Comparison of ENCODE assay signal across 35 mouse cellular contexts in the genomic region with DNA sequence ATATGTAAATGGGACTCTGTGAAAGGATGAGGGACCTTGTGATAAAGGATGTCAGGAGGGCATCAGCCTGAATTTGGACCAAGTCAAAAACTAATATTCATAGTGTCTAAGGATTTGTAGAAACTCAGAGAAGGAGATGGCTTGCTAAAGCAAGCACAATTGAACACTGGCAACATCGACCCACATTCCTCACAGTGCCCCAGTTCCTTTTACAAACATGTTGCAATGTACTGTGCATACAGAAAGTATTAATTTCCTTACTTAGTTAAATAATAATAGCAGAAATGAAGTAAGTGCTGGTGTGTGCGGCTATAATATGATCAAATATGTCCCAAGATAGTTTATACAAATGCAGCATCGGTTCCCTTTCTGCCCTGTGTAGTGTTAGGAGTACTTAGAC.
"Had no signal": no experiment of that assay in that cellular context is flagged by ENCODE, and none has a peak within 500 bp of the region (broad histone marks: within the 10 kb centered on the region; RNA-seq: fewer than 3 reads in every experiment).

No protein-coding gene starts in this region.

- H3K4me2 ChIP-seq: heart, embryonic 11.5 days; heart, embryonic 12.5 days; heart, embryonic 13.5 days; heart, embryonic 15.5 days; hindbrain, embryonic 12.5 days; hindbrain, embryonic 13.5 days; hindbrain, embryonic 14.5 days; hindbrain, embryonic 15.5 days; intestine, embryonic 15.5 days; kidney, embryonic 15.5 days had no signal

- H3K27me3 ChIP-seq: heart, embryonic 12.5 days; heart, embryonic 13.5 days; heart, embryonic 15.5 days; hindbrain, embryonic 12.5 days; hindbrain, embryonic 13.5 days; hindbrain, embryonic 15.5 days; intestine, embryonic 15.5 days; kidney, embryonic 15.5 days had no signal

- H3K4me3 ChIP-seq: heart, embryonic 10.5 days; heart, embryonic 12.5 days; heart, embryonic 13.5 days; heart, embryonic 15.5 days; hindbrain, embryonic 10.5 days; hindbrain, embryonic 12.5 days; hindbrain, embryonic 13.5 days; hindbrain, embryonic 15.5 days; intestine, embryonic 15.5 days; kidney, embryonic 15.5 days; layer of hippocampus, adult 2 months had no signal

- DNase-seq: heart, postnatal 10 days; heart, postnatal 14 days; heart, postnatal 36 days; heart, postnatal 4 days; kidney, adult 11 months; kidney, adult 18-20 months; kidney, adult 2 months; kidney, adult 8-10 months; kidney, adult 9 months; kidney, postnatal 10 days; kidney, postnatal 14 days; kidney, postnatal 25 days; kidney, postnatal 36 days; kidney, postnatal 4 days; layer of hippocampus, adult 9-11 months; layer of hippocampus, postnatal 36 days had no signal

- H3K27ac ChIP-seq: heart, embryonic 10.5 days; heart, embryonic 13.5 days; heart, embryonic 15.5 days; hindbrain, embryonic 10.5 days; hindbrain, embryonic 12.5 days; hindbrain, embryonic 13.5 days; hindbrain, embryonic 14.5 days; hindbrain, embryonic 15.5 days; hindbrain, postnatal 0 days; intestine, embryonic 15.5 days; kidney, embryonic 15.5 days; kidney, postnatal 0 days; layer of hippocampus, adult 2 months had no signal

- ATAC-seq: hindbrain, embryonic 16.5 days; hindbrain, postnatal 0 days; inflammation-experienced regulatory T-cells, adult 6 months; intestine, embryonic 15.5 days; intestine, embryonic 16.5 days; intestine, postnatal 0 days had no signal

- H3K36me3 ChIP-seq: heart, embryonic 10.5 days; heart, embryonic 12.5 days; heart, embryonic 13.5 days; heart, embryonic 15.5 days; hindbrain, embryonic 10.5 days; hindbrain, embryonic 12.5 days; hindbrain, embryonic 13.5 days; hindbrain, embryonic 15.5 days; intestine, embryonic 15.5 days; kidney, embryonic 15.5 days had no signal

- H3K9ac ChIP-seq: heart, embryonic 12.5 days; heart, embryonic 13.5 days; heart, embryonic 15.5 days; hindbrain, embryonic 12.5 days; hindbrain, embryonic 13.5 days; hindbrain, embryonic 14.5 days; hindbrain, embryonic 15.5 days; intestine, embryonic 15.5 days; kidney, embryonic 15.5 days had no signal

- H3K9me3 ChIP-seq: heart, embryonic 10.5 days; heart, embryonic 12.5 days; heart, embryonic 13.5 days; heart, embryonic 15.5 days; hindbrain, embryonic 10.5 days; hindbrain, embryonic 12.5 days; hindbrain, embryonic 13.5 days; hindbrain, embryonic 15.5 days; intestine, embryonic 15.5 days; kidney, embryonic 15.5 days had no signal

- H3K4me1 ChIP-seq: heart, embryonic 10.5 days; heart, embryonic 15.5 days; hindbrain, embryonic 10.5 days; hindbrain, embryonic 12.5 days; hindbrain, embryonic 13.5 days; hindbrain, embryonic 15.5 days; intestine, embryonic 15.5 days; kidney, embryonic 15.5 days had no signal
